Mouse (Mus musculus) layer of hippocampus, adult 11-12 months (tissue): ENCODE measurements at regions not wholly inside any gene's neighbourhood (a gene's known extent, or its start where the extent isn't known, plus 50 kb on each side); places are given as distances from the start of the nearest gene placed in this dataset.

Experiments used
- DNase-seq: peaks from one replicate; pipeline ENCODE4 v3.0.0; 2022; ENCODE audit warnings: low spot score

DNA sequence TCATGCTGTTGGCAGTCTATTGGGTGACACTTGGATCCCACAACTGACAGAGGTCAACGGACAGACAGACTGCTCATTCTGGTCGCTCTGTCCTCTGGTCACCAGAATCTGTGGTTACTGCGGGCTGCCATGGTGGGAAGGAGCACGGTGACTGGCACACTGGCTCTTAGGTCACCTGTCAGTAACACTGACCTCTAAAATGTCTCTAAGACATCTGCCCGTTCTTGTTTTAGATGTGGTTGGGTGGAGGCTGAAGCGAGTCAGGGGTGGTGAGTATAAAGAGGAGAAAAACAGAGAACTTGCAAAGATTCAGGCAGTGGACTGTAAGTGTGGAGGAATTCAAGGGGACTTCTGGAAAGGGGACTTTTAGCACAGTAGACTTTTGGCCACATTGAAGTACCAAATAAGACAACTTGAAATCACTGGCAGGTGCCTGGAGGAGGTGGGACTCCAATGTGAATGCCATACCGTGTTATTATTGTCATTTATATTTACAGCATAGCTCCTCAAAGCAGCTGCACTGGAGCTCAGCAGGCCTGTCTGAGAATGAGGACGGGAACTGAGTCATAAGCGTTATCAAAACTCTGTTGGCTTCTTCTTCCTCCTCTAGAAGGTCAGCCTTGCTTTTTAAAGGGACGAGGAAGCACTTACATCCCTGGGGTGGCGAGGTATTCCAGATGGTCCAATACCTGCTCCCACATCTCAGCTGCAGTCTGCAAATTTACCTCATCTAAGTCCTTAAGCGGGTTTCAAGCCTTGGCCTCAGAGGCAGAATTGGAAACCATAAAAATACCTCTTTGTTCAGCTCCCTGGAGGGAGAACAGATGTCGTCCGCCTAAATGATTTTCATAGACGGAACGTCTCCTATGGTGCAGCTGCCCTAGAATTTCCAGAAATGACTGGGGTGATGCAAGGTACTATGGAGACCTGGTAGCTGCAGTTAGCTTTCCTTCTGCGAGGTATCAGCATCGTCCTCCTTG is 351.3 kb downstream of the Nuak1 start:
- DNase-seq = peak; percentile 20

DNA sequence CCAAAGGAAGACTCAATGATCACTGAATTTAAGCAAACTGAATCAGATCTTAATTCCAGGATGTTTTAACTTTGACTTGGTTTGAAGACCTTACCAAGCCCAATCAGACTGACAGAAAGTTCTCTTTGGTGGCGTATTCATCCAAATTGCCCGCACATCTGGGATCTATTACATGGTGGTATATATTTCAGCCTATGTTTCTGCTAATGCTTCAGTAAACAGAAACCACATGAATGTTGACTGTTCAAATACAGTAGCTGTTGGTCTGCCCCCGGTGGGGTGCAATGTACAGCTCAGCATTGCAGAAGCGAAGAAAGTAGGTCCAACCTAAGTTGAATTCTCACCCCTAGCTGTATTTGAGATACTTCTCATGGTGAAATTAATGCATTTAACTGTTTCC is 346.5 kb downstream of the Nuak1 start:
- DNase-seq = no peak

DNA sequence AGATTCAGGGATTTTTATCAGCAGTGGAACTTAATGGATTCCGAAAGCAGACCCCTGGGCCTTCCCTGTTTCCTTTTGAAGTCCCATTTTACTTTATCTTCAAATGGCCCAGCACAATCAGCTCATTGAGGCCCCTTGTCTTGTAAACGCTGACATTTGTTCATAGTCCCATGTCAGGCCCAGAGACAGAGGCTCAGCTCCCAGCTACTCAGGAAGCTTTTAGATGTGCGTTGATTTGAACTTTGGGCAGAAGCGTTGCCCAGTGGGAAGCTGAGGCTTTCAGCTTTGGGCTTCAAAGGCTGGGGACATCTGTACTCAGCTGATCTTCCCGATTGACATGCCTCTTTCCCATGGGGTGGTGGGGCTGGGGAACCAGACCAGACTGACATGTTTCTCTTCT is 343.2 kb downstream of the Nuak1 start:
- DNase-seq = no peak

DNA sequence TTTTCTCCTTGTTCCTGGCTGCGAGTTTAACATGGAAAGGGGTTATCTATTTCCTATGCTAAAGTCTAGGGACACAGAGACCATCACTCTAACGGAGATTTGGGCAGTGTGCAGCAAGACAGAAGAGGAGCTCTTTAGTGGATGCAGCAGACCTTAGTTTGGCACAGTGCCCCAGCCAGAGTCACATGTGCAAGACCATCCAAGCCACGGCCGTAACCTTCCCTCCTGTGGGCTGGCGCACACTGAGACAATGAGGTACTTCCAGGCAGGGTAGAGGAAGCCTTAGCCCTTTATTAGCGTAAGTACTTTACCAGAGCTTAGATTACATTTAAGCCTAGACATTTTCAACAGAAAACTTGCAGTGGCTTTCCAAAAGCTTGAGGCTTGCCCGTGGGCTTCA is 336.4 kb downstream of the Nuak1 start:
- DNase-seq = no peak

DNA sequence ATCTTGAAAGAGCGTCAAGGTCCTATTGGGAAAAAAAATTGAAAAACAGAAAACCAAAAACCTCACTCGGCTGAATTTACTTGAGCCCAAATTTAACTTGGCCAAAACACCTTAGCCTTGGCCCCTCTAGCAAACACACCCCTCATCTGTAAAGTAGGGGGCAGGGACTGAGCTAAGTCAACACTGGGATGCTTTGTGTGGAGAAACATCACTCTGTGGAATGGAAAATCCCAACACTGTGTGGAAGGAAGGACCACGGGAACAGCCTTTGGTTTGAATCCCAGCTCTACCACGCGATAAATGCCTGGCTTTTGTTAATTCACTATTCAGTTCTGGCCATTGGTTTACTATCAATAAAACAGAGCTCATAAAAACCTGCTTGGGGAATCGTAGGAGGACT is 335.8 kb downstream of the Nuak1 start:
- DNase-seq = no peak

DNA sequence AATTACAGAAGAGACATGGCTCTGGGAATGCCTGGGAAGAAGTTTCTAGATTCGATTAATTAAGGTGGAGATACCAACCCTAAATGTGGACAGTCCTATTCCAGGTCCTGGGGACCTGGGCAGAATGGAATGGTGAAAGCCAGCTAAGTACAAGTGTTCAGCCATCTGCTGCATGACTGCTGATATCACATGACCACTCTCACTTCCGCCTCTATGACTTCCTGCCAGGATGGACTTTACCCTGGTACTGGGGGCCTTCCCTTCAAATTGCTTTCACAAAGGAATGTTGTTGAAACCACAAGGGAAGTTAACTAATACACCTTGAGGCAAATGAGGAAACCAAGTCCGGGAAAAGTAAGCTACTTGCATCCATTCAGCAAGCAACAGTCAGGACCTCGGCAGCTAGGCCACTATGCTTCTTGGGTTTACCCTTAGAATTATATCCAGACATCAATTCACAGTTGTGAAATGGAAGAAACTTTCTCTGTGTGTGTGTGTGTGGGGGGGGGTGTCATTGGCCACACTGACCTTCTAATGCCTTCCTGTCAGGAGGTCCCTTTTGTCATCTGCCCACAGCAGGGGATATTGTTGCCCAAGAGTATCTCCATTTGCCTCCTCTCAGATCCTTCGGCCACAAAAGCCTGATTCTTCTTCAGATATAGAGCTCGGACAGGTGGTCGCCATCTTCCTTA is 330.6 kb downstream of the Nuak1 start:
- DNase-seq = no peak

DNA sequence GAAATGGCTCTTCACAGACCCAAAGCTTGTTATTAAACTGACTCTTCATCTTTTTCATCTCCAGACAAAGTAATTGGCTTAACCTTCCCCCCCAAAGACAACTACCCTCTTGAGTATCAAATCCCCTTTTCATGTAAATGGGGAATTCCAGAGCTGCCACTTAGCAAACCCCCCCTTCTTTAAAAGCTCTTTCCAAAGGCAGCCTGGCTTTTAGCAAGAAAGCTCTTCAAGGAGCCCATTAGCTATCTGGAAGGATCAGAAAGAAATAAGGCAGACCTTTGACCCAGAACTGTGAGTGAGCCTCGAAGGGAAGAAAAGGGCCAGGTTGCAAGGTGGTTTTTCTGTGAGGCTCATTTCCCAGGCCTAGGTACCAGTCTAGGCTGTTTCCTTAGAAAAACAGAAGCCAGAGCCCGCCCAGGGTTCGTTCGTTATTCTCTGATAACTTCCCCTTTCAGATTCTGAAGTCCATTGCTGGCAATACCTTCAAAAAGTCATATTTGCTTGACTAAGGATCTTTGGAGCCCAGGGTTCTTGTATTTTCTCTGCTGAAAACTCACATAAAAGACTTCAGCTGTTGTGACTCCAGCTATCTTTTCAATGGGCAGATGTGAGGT is 329.9 kb downstream of the Nuak1 start:
- DNase-seq = no peak

DNA sequence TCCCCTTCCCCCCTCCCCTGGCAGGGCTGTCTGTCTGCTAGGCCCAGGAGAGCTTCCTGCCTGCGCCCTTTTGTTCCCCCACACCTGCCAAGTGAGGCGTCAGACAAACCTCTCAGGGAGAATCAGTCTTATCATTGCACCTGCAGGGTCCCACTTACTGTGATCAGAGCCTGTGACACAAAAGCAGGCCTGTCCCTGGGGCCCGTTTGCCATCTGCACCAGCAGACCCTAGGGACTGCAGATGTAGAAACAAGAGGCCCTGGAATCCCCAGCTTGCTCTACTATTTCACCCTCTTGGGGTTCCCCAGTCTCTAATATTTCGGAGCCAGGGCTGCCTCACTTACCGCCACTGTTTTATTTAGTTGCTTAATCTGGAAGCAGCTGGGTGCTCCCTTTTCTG is 328.9 kb downstream of the Nuak1 start:
- DNase-seq = no peak

DNA sequence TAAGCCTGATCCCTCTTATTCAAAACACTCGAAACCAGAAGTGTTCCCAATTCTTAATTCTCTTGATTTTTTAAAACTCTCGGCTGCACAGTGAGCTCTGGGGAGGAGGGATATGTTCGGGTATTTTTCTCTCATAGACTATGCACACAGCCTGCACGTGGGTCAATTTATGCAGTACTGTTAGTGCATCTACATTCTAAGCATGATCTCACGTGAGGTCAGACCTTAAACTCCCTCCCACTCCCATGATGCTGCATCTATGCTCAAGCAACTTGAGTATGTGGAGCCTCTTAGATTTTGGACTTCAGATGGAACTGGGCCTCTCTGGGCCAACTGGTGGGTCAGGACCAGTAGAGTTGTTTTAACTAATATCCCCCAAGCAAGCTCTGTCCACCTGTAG is 328.5 kb downstream of the Nuak1 start:
- DNase-seq = no peak

DNA sequence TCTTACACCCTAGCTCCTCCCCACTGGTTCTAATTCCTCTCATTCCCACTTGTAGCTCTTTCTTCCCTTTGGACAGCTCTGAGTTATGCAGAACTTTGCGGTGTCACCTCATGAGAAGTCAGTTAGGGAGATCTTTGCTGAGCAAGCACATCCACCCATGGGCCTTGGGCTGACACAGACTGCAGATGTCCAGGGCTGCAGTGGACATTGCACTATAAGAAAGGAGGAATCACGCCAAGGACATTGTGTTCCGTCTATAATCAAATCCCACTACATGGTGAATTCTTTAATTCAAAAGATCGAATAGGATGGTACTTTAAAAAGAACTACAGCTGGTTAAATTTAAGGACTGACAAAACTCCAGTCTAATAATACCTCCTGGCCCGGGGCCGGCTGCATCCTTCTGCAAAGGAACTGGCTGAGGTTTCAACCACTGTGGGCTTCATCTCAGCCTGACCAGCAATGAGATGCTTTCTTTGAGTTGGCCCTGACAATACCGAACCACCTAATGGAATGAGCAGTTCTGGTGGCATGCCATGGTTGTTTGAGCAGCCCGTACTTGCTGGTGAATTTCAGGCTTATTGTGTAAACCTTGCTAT is 320.3 kb downstream of the Nuak1 start:
- DNase-seq = peak; percentile 21

DNA sequence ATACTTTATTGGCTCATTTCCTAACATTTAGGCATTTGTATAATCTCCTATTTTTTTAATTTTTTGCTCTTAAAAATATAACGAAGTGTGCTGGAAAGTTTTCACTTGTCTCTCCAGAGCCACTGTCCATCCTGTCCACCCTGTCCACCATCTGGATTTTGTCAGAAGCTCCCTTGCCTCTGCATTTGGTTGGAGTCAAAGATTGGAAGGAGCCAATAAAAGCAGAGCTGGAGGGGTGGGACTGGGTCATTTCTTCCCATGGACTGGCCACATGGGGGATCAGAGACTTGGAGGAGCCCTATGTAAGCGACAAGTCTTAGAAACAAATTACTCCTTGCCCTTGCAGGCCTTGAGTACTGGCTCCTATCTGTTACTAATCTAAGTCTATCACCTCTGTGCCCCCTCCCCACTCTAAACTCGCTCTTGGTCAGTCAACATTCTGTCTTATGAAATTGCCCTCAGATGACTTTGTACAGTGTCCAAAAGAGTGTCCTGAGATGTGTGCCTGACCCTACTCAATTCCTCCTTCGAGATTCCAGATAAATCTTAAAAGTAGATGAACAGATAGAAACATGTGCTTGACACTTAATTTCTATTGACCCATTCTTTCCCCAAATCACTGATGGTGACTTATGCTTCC is 303.3 kb downstream of the Nuak1 start:
- no peak for DNase-seq

DNA sequence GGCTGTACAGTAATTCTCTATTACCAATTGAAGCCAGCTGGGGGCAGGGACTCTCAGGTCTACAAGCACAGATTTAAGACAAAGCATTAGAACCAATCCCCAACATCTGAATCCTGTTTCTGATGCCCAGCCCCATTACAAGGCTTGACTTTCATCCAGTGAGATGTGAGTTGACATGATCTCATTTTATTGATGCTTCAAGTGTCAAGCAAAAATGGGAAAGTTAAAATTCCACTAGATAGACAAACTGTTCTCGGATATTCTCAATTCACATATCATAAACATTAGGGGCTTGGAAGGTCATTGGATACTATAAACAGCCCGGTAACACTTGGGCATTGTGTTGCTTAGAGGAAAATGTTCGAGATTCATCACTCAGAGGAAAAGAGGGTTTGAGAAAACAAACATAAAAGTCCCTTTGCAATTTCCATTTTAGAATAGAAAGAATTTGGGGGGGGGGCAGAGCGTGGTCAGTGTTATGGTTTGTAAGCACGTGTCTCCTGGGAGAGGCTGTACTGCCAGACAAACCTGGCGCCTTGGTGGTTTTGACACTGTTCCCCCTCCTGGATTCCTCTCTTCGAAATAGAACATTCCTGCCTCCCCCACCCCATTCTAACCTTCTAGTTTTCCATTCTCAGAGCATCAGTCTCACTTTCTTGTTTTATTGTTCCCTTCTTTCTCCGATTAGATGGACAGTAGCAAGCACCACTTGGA is 297.5 kb downstream of the Nuak1 start:
- DNase-seq = no peak

DNA sequence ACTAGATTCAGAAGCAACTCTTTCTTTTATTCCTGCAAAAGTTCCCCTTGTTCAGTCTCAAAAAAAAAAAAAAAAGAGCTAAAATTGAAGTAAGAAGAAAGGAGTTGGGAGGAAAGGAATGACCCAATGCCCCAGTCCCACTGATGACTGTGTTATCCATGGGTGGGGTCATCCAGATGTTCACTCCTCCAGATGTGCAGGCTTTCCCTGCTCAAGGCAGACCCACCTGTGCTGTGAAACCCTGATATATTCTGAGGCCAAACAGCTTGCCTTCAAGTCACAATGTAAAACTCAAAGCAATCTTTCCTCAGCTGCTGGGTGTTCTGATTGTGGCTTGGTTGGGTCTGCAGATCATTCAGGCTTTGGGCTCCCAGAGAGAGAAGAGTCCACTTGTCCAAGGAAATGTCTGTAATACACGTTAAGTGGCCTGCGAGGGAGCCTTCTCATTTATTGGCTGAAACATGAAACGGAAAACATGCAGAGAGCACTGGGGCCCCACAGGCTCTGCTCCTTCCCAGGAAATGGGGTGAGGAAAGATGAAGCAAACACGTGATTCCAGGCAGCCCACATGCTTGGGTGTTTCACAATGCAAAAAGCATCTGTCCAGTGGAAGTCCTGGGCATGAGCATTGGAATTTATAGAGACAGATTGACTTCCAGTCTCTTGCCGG is 296.6 kb downstream of the Nuak1 start:
- peak; percentile 16 for DNase-seq

DNA sequence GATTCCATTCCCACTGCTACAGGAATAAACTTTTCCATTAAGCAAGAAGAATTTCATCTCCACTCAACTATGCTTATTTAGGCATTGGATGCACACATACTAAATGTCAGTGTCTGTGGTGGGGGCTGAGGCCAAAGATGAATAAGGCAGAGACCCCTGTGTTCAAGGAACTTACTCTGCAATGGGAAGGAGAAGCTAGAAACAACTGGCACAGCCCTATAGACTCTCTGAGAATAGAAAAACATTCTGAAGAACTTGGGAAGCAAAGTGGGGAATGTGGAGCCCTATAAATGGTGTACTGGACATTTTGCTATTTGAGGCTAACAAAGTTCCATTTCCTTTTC is 296.1 kb downstream of the Nuak1 start:
- DNase-seq = no peak

DNA sequence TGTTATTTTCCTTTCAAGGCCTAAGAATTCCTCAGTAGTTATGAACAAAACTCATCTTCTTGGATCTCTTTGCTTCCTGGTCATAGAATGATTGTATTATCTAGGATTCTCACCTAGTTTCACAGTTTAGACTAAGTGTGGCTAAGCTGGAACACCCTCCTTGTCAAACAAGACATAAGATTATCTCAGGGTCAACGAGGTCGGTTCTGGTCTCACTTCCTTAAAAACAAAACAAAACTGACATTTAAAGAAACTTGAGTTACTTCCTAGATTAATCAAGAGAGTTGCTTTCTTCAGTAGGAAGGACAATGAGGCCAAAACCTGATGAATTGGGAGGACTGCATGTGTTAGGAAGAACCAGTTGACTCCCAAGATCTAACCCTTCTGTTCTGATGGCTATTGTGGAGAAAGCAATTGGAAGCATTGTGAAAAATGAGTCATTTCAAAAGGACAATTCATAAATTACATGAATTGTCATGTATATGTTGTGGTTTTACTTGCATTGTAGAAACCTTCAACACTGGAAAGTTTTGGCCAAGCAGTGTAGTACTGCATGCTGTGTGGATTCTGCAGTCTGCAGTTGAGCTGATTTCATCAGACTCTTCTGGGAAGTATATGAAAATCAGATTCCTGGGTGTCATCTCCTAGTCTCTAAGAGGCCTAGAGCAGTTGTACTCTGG is 293.0 kb downstream of the Nuak1 start:
- no peak for DNase-seq

DNA sequence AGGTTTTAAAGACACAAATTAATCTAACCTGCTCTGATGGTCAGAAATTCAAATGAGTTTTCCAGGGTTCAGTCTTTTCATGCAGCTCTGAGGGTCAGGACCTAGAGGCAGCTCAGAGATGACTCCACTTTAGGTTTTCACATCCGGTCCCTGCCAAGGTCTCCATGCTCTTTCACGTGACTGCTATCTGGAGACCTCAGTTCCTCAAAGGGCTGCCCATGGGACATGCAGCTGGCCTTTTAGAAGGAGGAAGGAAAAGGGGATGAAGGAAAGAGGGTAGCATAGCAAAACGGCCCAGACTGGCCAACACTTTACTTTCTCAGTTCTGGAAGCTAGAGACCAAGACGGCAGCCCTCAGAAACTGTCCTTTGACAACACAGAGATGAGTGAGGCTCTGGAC is 276.6 kb downstream of the Nuak1 start:
- DNase-seq = peak; percentile 12

DNA sequence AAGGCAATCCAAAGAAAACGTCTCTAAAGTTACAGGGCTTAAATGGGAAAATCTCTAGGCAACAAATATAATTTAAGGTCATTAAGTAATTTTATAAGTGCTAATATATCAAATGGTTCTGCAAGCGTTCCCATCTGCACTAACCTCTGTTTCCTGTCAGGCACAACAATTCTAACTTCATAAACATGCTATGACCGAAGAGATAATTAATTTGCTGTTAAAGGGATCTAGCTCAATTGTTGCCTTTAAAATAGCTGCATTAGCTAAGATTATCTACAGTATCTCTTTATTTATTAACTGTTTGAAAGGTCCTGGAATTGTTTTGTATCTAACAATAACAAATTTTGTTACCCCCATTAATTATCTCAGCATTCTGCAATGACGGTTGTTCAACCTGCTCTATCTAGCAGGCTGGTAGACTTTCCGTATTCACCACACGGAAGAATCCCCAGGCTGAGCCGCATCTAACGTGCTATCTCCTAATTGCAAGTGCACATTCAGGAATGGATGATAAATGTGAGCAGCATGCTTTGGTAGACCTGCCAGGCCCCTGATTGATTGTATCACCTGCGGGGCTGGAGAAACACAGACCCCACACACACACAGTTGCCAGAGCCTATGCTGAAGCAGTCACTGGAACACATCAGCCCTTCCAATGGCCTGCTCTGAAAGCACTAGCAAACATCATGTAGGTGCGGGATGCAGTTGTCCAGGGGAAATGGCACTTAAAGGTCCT is 274.4 kb downstream of the Nuak1 start:
- no peak for DNase-seq

DNA sequence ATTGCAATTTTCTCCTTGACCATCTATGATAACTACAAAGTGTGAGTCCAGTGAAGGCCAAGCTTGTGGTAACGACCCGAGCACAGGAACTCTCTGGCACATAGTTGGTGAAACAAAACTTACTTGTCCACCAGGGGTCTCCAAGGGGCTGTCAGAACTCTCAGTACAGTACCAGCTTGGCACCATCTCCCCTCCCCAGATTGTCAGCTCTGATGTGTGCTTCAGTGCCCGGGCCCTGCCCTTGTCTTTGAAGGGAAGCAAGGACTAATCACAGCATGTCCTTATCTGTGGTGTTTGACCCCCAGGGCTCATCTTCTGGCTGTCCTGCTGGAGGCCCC is 273.9 kb downstream of the Nuak1 start:
- peak; percentile 44 for DNase-seq

DNA sequence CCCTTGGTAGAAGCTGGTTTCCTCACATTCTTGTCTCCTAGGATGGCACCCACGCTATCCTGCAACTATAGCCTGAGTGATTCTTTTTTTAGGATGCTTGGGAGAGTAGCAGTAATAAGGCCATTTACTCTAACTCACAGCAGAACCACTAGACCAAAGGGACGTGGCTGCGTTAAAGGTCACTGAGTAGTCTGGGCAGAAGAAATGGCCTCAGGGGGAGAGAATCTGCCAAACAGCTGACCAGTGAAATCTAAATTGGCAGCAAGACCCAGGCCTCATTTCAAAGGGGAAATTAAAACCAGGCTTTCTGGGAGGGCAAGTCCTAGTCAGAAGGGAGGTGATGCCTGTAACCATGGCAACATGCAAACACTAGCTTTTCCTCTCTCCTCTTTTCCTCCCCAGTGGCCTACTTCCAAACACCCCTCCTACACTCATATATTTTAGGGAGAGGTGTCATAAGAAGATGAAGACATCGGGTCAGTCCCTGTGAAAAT is 267.5 kb downstream of the Nuak1 start:
- peak; percentile 33 for DNase-seq

DNA sequence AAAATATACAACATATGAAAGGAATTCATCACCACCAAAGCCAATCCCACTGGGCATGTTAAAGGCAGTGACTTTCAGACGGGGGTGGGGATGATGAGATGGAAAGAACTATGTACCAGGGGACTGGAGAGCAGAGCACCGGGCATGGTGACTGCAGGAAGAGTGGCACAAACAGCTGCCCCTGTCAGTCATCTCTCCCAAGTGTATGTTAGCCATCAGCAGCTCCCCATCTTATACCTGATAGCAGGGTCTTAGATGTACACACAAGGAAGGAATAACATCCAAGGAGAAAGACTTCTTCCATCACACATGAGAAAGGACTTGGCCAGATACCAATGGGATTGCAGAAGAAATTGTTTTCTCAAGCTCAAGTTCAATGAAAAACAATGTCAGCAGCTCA is 257.2 kb downstream of the Nuak1 start:
- no peak for DNase-seq
